Mouse (Mus musculus): Measurements from ENCODE around the gene Mab21l3.

DNA sequence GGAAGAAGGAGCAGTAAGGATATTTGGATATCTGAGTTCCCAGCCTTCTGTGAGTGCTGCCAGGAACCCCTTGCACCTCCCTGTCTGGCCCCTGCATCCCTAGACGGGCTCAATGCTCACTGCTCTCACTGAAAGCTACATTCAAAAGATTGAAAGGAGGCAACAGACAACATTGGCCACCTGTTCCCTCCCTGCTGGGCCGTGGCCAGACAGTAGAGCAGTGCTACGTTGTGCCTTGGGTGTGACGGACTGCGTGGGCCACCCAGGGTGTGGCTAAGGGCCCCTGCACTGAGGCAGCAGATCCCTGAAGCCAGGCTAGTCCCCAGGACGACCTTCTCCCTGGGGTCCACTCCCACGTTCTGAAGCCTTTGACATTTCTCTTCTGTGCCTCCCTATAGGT is 52.5 kb downstream of the Mab21l3 start:
- TF ChIP-seq CTCF (IDR thresholded peaks at IDR 0.05) (no peak), EP300 (IDR thresholded peaks at IDR 0.05) (no peak)

All from lung, postnatal 0 days (tissue).